Mouse (Mus musculus): ENCODE measurements around the gene Adra2b.

DNA sequence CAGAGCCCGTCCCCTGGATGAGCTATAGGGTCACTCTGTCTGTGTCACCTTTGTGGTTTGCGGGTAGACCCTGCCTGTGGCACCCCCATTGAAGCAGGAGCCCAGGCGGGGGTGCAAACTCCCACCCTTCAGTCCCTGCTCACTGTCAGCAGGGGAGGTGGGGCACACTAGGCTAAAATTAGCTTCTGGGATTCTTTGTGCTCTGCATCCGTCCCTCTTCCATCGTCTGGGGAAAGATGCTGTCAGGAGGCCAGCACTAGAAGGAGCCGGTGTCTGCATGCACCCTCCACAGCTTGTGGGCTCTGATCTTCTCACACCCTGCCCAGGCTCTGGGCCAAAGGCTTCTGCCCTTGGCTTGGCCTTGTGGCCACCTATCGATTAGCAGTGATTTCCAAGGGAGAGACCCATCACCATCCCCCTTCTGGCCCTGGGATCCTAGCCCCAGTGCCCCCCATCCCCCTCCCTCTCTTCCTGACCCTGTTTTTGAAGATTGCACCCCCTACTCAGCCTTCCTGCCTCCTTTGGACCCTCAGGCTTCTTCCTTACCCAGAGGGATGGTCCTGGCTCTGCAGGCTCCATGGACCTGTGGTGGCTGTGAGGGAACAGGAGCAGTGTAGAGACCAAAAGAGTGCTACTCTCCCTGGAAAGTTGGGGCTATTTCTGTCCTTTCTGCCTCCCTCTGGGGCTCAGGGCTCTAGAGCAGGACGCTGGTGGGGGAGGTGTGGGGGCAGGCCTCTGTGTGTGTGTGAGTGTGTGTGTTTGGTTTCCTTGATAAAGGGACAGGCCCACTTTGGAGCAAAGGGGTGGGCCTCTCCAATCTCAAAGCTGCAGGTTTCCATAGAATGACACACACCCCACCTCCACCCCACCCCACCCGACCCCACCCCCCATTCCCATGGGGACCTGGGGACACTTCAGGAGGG lies 7.8 kb downstream of the Adra2b start:
- TF ChIP-seq CTCF (IDR thresholded peaks at IDR 0.05; ENCODE audit: insufficient read depth, low read length) (no peak), POLR2A (IDR thresholded peaks at IDR 0.05; ENCODE audit: borderline replicate concordance, extremely low read depth, low read depth, low read length) (no peak)

Data from lung, adult 2 months (tissue).